Mouse (Mus musculus): Measurements from ENCODE around the gene Ttc7b.

The Ttc7b gene

GRCm38 (mm10) chr12:100325618-100326017 is 195.0 kb downstream of the Ttc7b start:
- no peak for DNase-seq

- DNase-seq: no peak
Measured at GRCm38 (mm10) chr12:100325212-100325611, 195.4 kb downstream of the Ttc7b start.

GRCm38 (mm10) chr12:100323641-100324040 is 197.0 kb downstream of the Ttc7b start:
- DNase-seq: no peak

- DNase-seq: no peak
Measured at GRCm38 (mm10) chr12:100322225-100322624, 198.4 kb downstream of the Ttc7b start.

- DNase-seq: no peak
Measured at GRCm38 (mm10) chr12:100321545-100321944, 199.1 kb downstream of the Ttc7b start.

GRCm38 (mm10) chr12:100319746-100320145 is 200.9 kb downstream of the Ttc7b start:
- DNase-seq: no peak

DNA sequence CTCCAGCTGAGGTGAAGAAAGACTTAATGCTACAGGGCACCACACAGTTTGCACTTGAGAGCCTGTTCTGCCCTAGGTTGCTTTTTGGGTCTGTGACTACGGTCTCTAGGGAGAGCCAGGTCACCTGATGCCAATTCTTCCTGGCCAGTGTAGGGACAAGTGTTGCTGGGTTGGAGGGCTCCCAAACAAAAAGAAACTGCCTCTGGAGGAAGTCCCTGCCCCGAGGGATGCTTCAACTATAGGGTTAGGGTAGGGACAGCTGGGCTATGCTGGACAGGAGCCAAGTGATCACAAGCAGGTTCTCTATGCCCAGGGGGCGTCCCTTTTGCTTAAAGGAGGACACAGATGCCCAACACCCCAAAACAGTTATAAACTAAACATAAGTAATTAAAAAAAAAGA is 202.7 kb downstream of the Ttc7b start:
- no peak for DNase-seq

GRCm38 (mm10) chr12:100316094-100316493 is 204.5 kb downstream of the Ttc7b start:
- DNase-seq: no peak

GRCm38 (mm10) chr12:100315119-100315885 is 205.3 kb downstream of the Ttc7b start:
- no peak for DNase-seq

GRCm38 (mm10) chr12:100313785-100314375 is 206.7 kb downstream of the Ttc7b start:
- DNase-seq: no peak

DNA sequence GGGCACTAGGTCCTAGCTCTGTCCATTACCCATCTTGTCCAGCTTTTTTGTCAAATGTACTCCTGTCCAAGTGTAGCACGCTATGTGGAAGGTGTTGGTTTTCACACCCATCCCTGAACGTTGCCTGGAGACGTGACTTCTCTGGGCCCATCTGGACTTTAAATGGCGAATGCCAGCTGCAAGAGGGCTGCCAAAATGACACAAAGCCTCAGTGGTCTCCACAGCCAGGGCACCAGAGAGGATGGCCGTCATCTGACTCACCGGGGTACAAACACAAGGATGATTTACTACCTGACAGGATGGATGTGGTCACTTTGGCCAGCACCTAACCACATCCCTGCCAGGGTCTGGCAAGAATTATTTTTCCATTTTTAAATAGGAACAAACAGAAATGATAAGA is 207.4 kb downstream of the Ttc7b start:
- no peak for DNase-seq

DNA sequence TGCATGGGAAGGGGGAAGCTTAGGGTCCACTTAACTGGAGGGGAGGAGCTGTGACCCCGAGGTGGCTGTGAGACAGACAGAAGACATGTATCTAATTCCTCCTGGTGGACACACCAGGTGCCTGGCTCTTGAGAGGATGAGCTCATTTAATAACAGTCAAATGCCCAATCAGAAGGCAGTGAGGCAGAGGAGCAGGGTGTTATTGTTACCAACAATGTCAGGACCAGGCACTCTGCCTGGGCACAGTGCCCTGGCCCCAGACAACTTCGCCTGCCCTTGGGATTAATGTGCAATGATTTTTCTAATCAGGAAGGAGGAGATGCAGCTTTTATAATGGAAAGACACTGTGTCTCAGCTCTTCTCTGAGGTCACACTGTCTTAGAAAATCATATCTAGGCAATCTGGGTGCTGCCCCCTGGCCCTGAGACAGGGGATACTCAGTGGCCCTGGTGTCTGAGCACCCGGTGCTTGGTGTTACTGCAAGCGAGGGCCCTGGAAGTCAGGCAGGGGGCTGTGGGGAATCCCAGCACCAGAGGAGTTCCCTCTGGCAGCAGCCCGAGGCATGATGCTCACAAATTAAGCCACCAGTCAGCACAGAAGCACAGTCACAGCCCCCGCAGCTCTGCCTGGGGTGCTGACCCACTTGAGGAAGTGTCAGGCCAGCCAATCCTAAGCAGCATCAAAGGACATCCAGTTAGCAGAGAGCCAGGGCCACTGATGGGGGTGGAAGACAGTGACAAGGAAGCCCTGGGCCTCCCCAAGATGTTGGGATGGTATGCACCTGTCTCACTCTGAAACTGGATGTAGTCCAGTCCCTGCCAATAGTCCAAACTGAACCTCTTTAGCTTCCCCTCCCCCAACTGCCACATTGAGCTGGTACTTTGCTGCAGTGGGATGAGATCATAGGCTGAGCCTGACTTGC is 209.9 kb downstream of the Ttc7b start:
- DNase-seq: no peak

- no peak for DNase-seq
Measured at GRCm38 (mm10) chr12:100309201-100309600, 211.4 kb downstream of the Ttc7b start.

GRCm38 (mm10) chr12:100307501-100308260 is 212.9 kb downstream of the Ttc7b start:
- peak; percentile 50 to 66 for DNase-seq

GRCm38 (mm10) chr12:100306336-100306735 is 214.3 kb downstream of the Ttc7b start:
- DNase-seq: no peak

DNA sequence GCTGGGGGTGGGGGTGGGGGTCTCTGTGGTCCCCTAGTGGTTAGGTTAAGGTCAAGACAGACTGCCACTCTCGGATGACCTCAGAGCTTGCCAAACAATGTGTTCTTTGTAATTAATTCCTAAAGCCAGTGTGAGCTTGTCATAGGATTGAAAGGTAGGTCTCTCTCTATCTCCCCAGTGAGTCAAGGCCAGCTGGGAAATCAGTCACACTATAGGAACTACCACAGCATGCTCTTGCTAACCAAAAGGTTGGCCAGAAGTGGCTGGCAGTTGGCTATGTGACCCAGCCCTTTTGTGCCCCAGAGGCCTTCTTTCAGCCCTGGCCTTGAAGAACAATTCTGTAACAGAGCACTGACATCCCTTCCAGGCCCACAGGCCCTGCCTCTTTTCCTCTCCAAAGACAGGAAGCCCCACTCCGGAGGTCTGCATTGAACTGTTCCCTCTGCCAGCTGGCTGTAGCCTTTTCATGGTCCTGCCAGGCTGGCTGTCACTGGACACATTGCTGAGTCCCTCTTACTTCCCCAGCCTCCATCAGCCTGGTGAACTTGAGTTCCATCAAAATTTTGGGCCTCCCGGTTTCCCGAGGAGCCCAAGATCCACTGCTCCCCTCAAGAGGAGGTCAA is 215.5 kb downstream of the Ttc7b start:
- peak; percentile 28 to 35 for DNase-seq

- DNase-seq: no peak
Measured at GRCm38 (mm10) chr12:100304280-100304679, 216.3 kb downstream of the Ttc7b start.

GRCm38 (mm10) chr12:100303141-100303540 is 217.5 kb downstream of the Ttc7b start:
- no peak for DNase-seq

GRCm38 (mm10) chr12:100300446-100300845 is 220.2 kb downstream of the Ttc7b start:
- no peak for DNase-seq

DNA sequence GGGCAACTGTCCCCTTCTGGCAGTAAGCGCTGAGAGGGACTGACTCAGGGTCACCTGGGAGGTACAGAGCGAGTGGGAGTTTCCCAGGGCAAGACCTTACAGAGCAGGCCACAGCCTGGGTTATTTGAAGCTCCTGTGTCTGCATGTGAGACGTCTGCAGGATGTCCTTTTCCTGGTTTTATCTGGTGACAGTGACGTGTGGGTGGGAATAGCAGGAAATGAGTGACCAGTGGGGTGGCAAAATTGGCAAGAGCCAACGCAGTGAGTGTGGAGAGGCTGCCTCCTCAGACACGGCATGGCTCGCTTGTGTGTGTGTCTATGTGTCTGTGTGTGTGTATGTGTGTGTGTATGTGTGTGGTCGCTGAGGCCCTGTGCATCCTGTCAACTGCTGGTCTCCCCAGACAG is 221.3 kb downstream of the Ttc7b start:
- peak; percentile 58 to 78 for DNase-seq

- DNase-seq: no peak
Measured at GRCm38 (mm10) chr12:100298788-100299187, 221.8 kb downstream of the Ttc7b start.

- no peak for DNase-seq
Measured at GRCm38 (mm10) chr12:100297961-100298360, 222.7 kb downstream of the Ttc7b start.
